Mouse (Mus musculus): Measurements from ENCODE around the gene Ank. TPM values are rescaled to one million over a fixed set of nuclear protein-coding genes. Genes with fewer than 3 reads are reported as not detected.

The Ank gene
- total and polyA plus RNA-seq, 3 experiments = 176 to 225 (median 196) TPM

GRCm38 (mm10) chr15:27574992-27575781 is 108.7 kb downstream of the Ank start:
- intact Hi-C loops (cut with DNase I) = no loop called here
- peak overlapping the region; percentile 21; the same call in 1 of the 2 replicates for H3K9ac ChIP-seq (ENCODE audit: low read depth, low read length)
- peaks cover 9% of the 10 kb centered on the region for H3K4me1 ChIP-seq (ENCODE audit: control insufficient read depth, insufficient read depth, low read length)
- DNase-seq = peak in 1 of 2 experiments; percentile 61
- WGBS = 62% methylated on average over 8 of the region's 8 CpGs
- no peaks in the 10 kb centered on the region for H3K27me3 ChIP-seq (ENCODE audit: control insufficient read depth, insufficient read depth, low read length)
- H3K27ac ChIP-seq = peak overlapping the region; percentile 68
- H3K4me3 ChIP-seq = no peak overlapping the region
- H3K79me2 ChIP-seq (replicated peaks; ENCODE audit: control insufficient read depth, insufficient read depth, low read length) = no peaks in the 10 kb centered on the region
- TF ChIP-seq EP300 (IDR thresholded peaks at IDR 0.05; ENCODE audit: insufficient read depth, low read depth, low read length) (0 out of 2 replicates have a peak, but pooled peaks have one; percentile 10), CTCF (IDR thresholded peaks at IDR 0.05) (no peak)
- H3K36me3 ChIP-seq (ENCODE audit: control insufficient read depth, insufficient read depth, low read length) = peaks cover 10% of the 10 kb centered on the region

- H3K79me2 ChIP-seq (replicated peaks; ENCODE audit: control insufficient read depth, insufficient read depth, low read length) = no peaks in the 10 kb centered on the region
- H3K36me3 ChIP-seq (ENCODE audit: control insufficient read depth, insufficient read depth, low read length) = peaks cover 6% of the 10 kb centered on the region
- peak overlapping the region; percentile 68 for H3K27ac ChIP-seq
- peak; percentile 38 to 51 for DNase-seq
- intact Hi-C loops (cut with DNase I) = no loop called here
- H3K9ac ChIP-seq (ENCODE audit: low read depth, low read length) = no peak overlapping the region
- 55% methylated on average over 3 of the region's 3 CpGs for WGBS
- H3K4me3 ChIP-seq = no peak overlapping the region
- peaks cover 9% of the 10 kb centered on the region for H3K4me1 ChIP-seq (ENCODE audit: control insufficient read depth, insufficient read depth, low read length)
- TF ChIP-seq POLR2A (IDR thresholded peaks at IDR 0.05; ENCODE audit: insufficient read depth, low read depth, low read length) (no peak), CTCF (IDR thresholded peaks at IDR 0.05) (no peak), EP300 (IDR thresholded peaks at IDR 0.05; ENCODE audit: insufficient read depth, low read depth, low read length) (0 out of 2 replicates have a peak, but pooled peaks have one; percentile 15)
- H3K27me3 ChIP-seq (ENCODE audit: control insufficient read depth, insufficient read depth, low read length) = no peaks in the 10 kb centered on the region
Observed at GRCm38 (mm10) chr15:27575932-27576331, 109.5 kb downstream of the Ank start.

GRCm38 (mm10) chr15:27576886-27577285 is 110.4 kb downstream of the Ank start:
- TF ChIP-seq POLR2A (IDR thresholded peaks at IDR 0.05; ENCODE audit: insufficient read depth, low read depth, low read length) = no peak
- no peak for TF ChIP-seq CTCF (IDR thresholded peaks at IDR 0.05)
- TF ChIP-seq EP300 (IDR thresholded peaks at IDR 0.05; ENCODE audit: insufficient read depth, low read depth, low read length) = no peak
- DNase-seq = no peak
- H3K79me2 ChIP-seq (replicated peaks; ENCODE audit: control insufficient read depth, insufficient read depth, low read length) = no peaks in the 10 kb centered on the region
- intact Hi-C loops (cut with DNase I) = no loop called here
- H3K36me3 ChIP-seq (ENCODE audit: control insufficient read depth, insufficient read depth, low read length) = peaks cover 6% of the 10 kb centered on the region
- H3K4me3 ChIP-seq = no peak overlapping the region
- no peaks in the 10 kb centered on the region for H3K27me3 ChIP-seq (ENCODE audit: control insufficient read depth, insufficient read depth, low read length)
- no peak overlapping the region; the same call in 1 of the 2 replicates for H3K27ac ChIP-seq
- H3K4me1 ChIP-seq (ENCODE audit: control insufficient read depth, insufficient read depth, low read length) = peaks cover 9% of the 10 kb centered on the region
- H3K9ac ChIP-seq (ENCODE audit: low read depth, low read length) = no peak overlapping the region
- 65% methylated on average over 1 of the region's 1 CpGs for WGBS

- TF ChIP-seq CTCF (IDR thresholded peaks at IDR 0.05) (no peak), EP300 (IDR thresholded peaks at IDR 0.05; ENCODE audit: insufficient read depth, low read depth, low read length) (no peak), POLR2A (IDR thresholded peaks at IDR 0.05; ENCODE audit: insufficient read depth, low read depth, low read length) (no peak)
- intact Hi-C loops (cut with DNase I) = no loop called here
- no peaks in the 10 kb centered on the region for H3K27me3 ChIP-seq (ENCODE audit: control insufficient read depth, insufficient read depth, low read length)
- H3K9ac ChIP-seq (ENCODE audit: low read depth, low read length) = no peak overlapping the region
- WGBS = 68% methylated on average over 16 of the region's 16 CpGs
- no peak overlapping the region for H3K4me3 ChIP-seq
- H3K27ac ChIP-seq = peak overlapping the region; percentile 36; the same call in 1 of the 2 replicates
- peaks cover 4% of the 10 kb centered on the region for H3K36me3 ChIP-seq (ENCODE audit: control insufficient read depth, insufficient read depth, low read length)
- H3K4me1 ChIP-seq (ENCODE audit: control insufficient read depth, insufficient read depth, low read length) = peaks cover 8% of the 10 kb centered on the region
- no peaks in the 10 kb centered on the region for H3K79me2 ChIP-seq (replicated peaks; ENCODE audit: control insufficient read depth, insufficient read depth, low read length)
- DNase-seq = no peak
Observed at GRCm38 (mm10) chr15:27577915-27578780, 111.7 kb downstream of the Ank start.

GRCm38 (mm10) chr15:27578918-27579317 is 112.4 kb downstream of the Ank start:
- intact Hi-C loops (cut with DNase I) = no loop called here
- Histone ChIP-seq H3K27me3 (ENCODE audit: control insufficient read depth, insufficient read depth, low read length) (no peaks in the 10 kb centered on the region), H3K9ac (ENCODE audit: low read depth, low read length) (no peak overlapping the region), H3K27ac (peak overlapping the region; percentile 36; the same call in 1 of the 2 replicates), H3K4me3 (no peak overlapping the region), H3K4me1 (ENCODE audit: control insufficient read depth, insufficient read depth, low read length) (peaks cover 8% of the 10 kb centered on the region), H3K36me3 (ENCODE audit: control insufficient read depth, insufficient read depth, low read length) (peaks cover 3% of the 10 kb centered on the region), H3K79me2 (replicated peaks; ENCODE audit: control insufficient read depth, insufficient read depth, low read length) (no peaks in the 10 kb centered on the region)
- TF ChIP-seq CTCF (IDR thresholded peaks at IDR 0.05) = no peak
- no peak for TF ChIP-seq EP300 (IDR thresholded peaks at IDR 0.05; ENCODE audit: insufficient read depth, low read depth, low read length)
- no peak for TF ChIP-seq POLR2A (IDR thresholded peaks at IDR 0.05; ENCODE audit: insufficient read depth, low read depth, low read length)
- no peak for DNase-seq
- WGBS = 88% methylated on average over 6 of the region's 6 CpGs
